Mouse (Mus musculus) bone marrow, adult 2 months (tissue): ENCODE data around the gene Elf5.
A peak's percentile ranks its signal among the peaks of the same experiment; 100 is the strongest.

Source experiments
- CTCF ChIP-seq: fragments of 200-500 bp; IDR thresholded peaks from 2 replicates; pipeline ENCODE4 v1.5.1; 2011; ENCODE audit warnings: low read length, control low read depth; ENCODE audit not compliant: control insufficient read depth, insufficient read depth
- POLR2A ChIP-seq: fragments of 200-500 bp; IDR thresholded peaks from 2 replicates; pipeline ENCODE4 v1.6.1; 2011; ENCODE audit warnings: low read depth, mild to moderate bottlenecking, control low read depth, low read length, borderline replicate concordance; ENCODE audit not compliant: control insufficient read depth

GRCm38 (mm10) chr2:103439710-103440109 lies 28.2 kb downstream of the Elf5 start:
- TF ChIP-seq CTCF (peak; percentile 72), POLR2A (no peak)
